Mouse (Mus musculus) regulatory T cell (primary cell): ENCODE measurements at regions not wholly inside any gene's neighbourhood (a gene's known extent, or its start where the extent isn't known, plus 50 kb on each side); places are given as distances from the start of the nearest gene placed in this dataset.

ENCODE experiments used
- in situ Hi-C: fragments of 300-600 bp; cut with MboI, MseI; formaldehyde crosslinking; loops from one replicate; pipeline ENCODE4 v1.15.1; 2025; ENCODE audit warnings: high pct_unique_total_duplicates

DNA sequence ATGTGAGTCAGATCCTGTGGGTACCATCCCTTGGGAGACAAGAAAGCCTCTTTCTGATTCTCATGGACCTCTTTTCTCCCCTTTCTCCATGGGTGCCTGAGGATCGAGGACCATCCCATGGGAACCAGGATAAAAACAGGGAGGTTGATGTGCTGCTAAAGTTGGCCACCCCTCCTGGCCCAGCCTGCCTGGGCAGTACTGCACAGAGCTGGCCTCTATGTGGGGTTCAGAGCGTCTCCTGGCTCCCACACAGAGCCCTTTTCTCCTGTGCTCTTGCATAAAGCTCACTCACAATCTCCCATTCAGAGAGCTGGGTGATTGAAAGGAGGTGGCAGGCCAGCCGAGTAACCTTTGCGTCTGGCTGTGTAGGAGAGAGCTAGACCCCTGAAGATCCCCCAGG, 122.1 kb downstream of the Zfp36l1 start:
- in situ Hi-C loops = no loop called here

DNA sequence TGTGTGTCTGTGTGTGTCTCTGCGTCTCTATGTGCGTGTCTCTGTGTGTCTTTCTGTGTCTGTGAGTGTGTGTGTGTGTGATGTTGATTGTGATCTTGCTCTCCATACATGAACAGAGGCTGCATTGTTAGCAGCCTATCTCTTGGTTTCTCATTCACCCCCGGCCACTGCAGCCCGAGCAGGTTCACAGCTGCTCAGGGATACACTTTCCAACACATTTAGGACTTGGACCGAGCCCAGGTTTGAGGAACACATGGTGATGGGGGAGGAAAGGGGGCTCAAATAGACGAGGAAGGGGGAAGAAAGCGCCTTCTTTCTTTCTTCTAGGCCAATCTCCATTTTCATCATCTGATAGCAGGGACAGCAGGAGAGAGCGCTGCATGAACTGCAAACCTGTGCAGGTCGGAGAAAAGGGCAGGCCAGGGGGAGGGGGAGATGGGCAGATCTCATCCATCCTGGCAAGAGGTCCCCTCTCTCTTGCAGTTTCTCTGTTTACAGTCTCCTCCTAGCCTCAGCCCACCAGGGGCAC, 123.2 kb downstream of the Zfp36l1 start:
- in situ Hi-C loops = loop anchor here (10.0 kb wide), 1 partner anchor 1055 kb away; no protein-coding TSS in a partner anchor

DNA sequence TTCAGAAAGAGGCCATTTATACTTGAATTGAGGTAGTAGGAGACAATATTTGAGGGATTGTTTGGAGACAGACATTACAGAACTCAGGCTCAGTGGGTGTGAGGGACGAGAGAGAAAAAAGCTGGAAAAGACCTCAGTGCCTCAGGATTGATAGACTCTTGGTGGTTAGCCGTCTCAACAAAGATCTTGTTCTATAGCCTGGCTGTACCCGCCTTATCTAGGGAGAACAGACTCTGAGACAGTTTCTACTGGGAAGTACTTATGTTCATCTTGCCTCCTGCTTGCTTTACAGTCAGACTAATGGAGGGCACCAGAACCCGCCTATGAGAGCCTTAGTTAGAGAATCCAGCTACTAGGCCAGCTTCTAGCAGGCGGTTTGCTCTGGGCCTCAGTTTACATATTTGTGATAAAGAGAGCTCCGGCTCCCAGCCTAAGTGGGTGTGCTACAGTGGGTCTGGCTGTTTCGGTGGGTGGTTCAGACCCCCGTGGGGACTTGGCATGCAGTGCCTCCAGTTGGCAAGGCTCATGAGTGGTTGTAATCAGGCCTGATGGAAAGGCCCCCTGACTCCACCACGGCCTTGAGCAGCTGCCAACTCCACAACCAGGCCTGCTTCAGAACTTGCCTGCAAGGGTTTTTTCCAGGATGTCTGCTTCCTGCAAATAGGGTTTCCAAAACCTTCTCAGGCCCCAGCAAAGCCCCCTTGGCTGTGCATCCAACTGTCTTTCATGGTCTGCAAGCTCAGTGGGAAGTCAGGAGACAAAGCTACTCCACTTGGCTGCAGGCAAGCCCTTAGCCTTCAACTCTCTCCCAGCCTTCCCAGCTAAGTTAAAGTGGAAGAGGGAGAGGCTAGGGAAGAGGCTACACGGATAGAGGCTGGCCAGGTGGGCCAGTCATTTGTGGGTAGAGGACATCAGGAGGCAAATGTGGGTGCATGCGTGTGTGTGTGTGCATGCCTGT, 124.1 kb downstream of the Zfp36l1 start:
- in situ Hi-C loops = loop anchor here (10.0 kb wide), 1 partner anchor 1056 kb away; no protein-coding TSS in a partner anchor

DNA sequence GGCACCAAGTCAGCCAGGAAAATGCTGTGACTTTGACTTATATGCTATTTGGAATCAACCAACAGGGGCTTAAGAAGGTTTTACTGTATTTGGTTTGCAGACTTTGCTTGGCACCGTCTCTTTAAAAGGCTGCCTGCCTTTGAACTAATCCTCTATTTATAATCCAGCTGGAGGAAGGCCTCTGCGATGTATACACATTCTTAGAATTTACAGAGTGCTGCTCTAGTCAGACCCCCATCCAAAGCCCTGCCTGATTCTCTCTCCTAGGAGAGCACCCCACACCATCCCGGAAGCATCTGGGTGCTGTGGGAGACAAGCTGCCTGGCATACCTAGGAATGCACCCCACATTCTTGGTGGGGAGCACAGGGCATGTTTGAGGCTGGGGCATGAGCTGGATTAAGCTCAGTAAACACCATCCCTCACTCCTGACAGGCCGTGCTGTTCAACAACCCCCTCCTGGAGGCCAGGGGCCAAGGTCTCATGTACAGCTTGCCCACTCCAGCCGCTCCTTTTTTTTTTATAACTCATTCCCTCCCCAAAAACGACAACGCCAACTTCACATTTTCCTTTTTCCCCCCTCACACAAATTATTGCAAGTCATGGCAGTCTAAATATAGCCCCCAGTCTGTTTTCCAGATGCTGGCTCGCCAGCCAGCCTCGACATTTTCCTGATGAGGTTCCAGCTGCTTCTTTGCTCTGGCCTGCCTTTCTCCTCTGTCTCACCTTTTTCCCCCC, 126.4 kb downstream of the Zfp36l1 start:
- in situ Hi-C loops = loop anchor here (10.0 kb wide), 1 partner anchor 1058 kb away; no protein-coding TSS in a partner anchor

DNA sequence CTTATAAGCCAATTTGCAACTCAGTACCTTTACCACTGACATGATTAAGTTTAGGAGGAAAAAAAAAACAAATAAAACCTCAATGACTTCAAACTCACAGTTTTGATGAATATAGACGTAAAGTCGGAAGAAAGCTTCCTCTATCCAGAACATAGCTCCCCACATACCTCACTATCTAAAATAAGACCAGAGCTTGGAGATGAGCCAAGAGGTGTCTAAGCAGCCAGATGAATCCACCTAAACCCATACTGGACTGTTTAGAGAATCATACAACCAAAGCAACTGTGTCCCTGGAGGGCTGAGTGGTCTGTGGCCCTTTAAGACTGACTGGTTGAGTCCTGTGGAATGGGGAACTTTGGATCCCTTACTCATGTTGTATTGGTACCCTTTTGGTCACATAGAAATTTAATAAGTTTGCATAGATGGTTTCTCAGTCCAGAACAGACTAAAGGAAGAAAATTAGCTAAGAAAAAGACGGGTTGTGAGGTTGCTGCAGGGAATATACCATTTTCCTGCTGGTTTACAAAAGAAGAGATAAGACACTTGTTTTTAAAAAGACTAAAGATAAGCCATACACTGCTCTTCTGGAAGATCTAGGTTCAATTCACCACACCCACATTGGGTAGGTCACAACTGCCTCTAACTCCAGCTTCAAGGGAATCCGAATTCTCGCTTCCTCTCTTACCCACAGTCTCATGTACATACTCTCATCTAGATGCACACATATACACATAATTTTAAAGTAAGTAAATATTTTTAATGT, 127.6 kb downstream of the Zfp36l1 start:
- in situ Hi-C loops = loop anchor here (5.0 to 10.0 kb wide), 2 partner anchors 48 to 1060 kb away; no protein-coding TSS in a partner anchor

DNA sequence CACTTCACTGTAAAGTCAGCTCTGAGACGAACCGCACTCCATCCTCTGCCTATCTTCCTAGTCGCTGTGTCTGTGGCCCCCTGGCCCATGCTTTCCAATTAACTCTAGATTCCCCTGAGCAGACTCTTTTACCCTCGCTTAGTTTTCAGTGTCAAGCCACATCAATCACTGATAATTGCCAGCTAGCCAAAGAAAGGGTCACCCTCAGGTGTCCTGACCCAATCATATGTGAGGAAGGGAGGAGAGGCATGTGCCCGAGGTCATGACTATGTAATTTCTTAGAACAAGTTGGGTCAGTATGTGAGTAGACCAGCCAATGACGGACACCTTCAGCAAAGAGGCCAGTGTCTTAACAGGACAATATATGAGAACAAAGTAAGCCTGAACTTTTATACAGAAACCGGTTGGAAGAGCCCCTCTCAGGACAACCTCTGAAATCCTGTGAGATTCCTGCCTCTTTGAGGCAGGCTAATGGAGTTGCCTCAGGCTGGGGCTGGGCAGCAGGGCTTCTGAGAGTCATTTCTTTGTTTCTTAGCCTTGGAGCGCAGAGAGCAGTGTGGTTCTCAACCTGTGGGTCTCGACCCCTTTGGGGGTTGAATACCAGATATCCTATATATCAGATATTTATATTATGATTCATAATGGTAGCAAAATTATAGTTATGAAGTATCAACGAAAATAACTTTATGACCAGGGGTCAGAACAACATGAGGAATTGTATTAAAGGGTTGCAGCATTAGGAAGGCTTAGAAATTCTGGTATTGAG, 128.6 kb downstream of the Zfp36l1 start:
- in situ Hi-C loops = loop anchor here (5.0 to 10.0 kb wide), 2 partner anchors 47 to 1061 kb away; no protein-coding TSS in a partner anchor

DNA sequence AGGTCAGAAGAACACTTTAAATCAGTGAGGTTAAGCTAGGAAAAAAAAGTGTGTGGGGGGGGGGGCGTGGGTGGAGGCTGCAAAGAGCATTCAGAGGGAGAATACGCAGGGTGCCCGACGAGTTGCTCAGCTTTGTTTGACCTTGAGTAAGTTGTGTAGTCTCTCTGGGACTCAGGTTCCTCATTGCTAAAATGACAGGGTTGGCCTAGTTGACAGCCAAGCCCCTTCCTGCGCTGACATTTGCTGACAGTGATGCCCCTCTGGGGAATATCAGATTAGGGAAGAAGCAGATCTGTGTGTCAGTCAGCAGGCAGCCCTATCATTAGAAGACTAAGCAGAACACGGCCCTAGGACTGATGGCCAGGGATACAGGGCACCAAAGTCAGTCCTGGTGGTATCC, 129.6 kb downstream of the Zfp36l1 start:
- in situ Hi-C loops = loop anchor here (5.0 to 10.0 kb wide), 2 partner anchors 46 to 1062 kb away; no protein-coding TSS in a partner anchor

DNA sequence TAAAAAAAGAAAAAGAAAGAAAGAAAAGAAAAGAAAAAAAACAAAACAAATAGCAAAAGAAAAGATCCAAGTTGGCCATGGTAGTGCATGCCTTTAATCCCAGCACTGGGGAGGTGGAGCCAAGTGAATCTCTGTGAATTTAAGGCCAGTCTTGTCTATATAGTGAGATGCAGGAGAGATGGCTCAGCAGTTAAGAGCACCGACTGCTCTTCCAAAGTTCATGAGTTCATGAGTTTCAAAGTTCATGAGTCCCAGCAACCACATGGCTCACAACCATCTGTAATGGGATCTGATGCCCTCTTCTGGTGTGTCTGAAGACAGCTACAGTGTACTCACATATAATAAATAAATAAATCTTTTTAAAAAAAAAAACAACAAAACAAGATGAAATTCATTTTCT, 130.3 kb downstream of the Zfp36l1 start:
- in situ Hi-C loops = loop anchor here (5.0 to 10.0 kb wide), 2 partner anchors 45 to 1062 kb away; no protein-coding TSS in a partner anchor

DNA sequence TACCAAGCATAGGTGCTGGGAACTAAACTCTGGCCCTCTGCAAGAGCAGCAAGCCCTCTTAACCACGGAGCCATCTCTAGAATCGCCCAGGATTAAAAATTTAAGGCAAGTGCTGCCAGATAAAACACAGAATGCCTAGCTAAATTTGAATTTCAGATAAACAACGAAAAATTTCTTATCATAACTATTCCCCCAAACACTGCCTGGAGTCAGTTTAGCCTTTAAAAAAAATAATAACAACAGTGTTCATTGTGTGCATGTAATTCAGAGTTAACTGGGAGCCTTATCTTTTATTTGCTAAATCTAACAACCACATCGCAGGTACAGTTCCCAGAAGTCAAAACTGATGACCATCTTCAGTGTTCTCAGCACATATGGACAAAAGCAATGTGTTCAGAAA, 132.1 kb downstream of the Zfp36l1 start:
- in situ Hi-C loops = loop anchor here (5.0 to 10.0 kb wide), 2 partner anchors 43 to 1064 kb away; no protein-coding TSS in a partner anchor

DNA sequence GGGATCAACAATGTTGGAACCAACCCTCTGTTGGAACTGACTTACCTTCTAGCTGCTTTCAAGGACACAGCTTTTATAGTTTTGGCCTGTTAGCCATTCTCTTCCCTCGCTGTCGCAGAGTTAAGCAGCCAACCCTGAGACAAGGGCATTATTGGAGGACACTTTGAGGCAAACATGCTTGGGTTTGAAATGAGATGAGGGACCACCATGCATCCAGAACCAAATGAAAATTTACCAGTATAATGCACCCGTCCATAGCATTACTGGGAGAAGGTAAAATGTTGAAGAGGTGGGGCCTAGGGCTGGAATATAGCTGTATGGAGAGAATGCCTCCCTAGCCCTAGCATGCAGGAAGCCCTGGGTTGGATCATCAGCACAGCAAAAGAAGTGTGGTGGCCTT, 135.7 kb downstream of the Zfp36l1 start:
- in situ Hi-C loops = no loop called here

DNA sequence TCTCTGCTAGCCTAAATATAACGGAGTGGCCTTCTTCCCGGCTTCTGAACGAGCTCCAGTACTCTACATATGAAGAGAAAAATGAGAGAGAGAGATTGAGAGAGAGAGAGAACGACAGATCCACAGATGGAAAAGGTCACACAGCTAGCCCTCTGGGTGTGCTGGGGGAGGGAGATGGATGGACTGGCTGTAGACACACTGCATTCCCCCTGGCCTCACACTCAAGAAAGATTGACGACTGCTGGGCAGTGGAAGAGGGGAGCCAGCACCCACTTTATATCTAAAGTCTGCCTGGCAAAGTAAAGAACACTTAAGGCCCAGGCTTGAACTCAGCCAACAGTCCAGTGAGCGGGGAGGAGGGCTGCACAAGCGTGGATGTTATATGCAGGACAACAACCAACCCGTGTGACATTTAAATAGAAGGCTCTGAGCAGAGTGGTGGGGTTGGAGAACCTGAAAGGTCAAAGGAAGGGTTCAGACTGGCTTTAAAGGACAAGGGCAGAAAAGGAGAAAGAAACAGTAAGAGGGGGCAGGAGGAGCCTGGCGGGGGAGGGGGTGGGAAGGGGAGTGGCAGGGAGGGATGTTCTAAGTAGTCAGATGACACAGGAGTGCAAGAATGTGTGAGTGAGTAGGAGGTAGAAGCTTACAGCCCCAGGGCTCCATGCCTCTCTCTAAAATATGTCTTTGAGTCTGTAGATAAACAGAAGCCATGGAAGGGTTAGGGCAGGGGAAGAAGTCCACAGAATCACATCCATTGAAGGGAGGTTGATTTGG, 137.2 kb downstream of the Zfp36l1 start:
- in situ Hi-C loops = no loop called here

DNA sequence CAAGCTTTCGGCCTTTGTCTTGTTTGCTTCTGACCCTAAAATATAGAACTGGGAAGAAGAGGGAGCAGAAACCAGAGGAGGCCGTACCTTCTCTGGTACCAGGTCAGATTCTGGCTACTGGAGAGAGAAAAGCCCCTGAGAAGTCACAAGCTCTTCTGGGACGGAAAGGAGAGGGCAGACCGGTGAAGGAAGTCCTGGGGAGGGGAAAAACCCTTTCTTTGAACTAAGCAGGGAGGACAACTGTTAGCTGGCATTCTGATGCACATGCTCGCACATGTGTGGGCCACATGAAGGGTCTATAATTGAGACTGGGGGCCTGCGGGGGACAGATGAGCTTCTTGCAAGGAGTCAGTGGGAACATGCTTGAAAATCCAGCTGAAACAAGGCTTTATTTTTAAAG, 137.8 kb downstream of the Zfp36l1 start:
- in situ Hi-C loops = no loop called here

DNA sequence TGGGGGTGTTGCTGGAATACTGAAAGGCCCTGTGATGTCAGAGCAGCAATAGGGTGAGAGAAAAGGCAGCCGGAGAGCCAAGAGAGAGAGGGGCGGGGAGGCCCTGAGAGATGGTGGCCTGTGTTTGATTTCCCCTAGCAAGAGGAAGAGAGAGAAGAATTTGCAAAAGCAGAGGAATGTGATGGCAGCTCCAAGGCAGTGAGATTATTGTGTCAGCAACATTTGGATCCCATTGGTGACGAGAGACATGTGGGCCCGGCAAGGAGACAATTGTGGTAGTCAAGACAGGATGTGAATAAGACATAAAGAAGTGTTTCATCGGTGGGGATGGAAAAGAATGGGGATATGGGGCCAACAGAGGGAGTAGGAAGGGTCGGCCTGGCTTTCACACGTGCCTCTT, 138.3 kb downstream of the Zfp36l1 start:
- in situ Hi-C loops = no loop called here

DNA sequence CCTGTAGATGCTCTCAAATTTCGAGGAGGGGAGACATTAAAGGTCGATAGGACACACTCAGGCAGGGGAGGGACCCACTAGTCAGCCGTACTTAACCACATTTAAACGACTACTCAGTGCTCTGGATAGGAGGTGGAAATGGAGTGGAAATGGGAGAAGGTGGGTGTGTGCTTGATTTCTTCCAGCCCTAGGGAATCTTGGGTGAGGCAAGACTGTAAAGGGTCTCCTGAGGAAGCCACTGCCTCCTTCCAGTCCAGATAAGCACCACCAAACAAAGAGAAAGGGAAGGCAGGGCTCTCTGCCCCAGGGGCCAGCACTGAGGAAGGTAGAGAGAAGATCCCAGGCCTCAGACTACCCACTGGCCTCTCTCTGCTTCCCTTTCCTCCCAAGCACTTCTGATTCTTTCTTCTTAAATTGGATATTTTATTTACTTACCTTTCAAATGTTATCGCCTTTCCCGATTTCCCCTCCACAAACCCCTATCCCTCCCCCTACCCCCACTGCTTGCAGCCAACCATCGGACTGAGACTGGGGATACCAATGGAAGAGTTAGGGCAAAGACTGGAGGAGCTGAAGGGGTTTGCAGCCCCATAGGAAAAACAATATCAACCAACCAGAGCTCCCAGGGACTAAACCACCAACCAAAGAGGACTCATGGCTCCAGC, 139.1 kb downstream of the Zfp36l1 start:
- in situ Hi-C loops = no loop called here

DNA sequence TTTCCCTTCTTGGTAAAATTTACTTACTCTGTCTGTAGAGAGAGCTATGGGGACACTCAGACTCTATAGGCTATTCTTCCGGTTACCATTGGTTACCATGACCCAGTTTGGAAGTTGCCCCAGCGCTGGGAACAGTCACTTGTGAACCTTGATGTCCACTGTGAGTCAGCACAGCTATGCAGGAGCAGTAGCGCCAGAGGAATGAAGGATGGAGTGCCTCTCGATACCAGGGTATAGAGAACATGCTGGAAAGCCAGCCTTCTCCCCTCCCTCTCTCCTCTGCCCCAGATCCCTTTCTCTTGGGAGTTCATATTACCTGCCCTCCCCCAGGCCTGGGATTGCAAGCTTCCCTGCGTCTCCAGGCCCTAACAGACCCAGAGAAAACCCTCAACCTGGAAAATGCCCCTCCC, 141.8 kb downstream of the Zfp36l1 start:
- in situ Hi-C loops = no loop called here

DNA sequence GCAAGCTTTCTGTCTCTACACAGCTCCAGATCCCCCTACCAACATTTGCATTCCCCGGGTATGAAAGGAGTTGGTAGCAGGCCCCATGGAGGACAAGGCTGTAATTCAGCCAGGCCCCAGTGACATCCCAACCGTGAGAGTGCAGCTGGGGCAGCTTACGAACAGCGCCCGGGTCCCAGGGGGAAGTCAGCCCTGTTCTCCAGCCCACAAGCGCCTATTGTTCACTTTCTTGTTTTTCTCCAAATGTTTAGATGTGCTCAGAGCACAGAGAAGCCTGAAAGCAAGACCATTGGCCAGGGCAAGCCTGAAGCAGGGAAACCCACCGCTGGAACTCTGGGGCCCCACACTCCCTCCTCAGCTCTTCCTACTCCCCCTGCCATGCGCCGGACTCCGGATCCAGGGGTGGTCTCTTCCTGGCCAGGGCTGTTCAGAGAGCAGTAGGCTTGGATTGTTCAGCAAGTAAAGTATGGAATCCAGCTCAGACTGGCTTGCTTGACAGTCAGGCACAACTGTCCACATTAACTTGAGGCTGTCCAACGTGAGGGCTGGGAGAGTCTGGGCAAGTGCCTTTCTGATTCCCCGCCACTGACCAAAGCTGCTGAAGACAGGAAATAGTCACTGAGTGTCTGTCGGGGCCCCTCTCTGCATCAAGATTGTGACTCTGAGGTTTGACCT, 142.4 kb downstream of the Zfp36l1 start:
- in situ Hi-C loops = no loop called here

DNA sequence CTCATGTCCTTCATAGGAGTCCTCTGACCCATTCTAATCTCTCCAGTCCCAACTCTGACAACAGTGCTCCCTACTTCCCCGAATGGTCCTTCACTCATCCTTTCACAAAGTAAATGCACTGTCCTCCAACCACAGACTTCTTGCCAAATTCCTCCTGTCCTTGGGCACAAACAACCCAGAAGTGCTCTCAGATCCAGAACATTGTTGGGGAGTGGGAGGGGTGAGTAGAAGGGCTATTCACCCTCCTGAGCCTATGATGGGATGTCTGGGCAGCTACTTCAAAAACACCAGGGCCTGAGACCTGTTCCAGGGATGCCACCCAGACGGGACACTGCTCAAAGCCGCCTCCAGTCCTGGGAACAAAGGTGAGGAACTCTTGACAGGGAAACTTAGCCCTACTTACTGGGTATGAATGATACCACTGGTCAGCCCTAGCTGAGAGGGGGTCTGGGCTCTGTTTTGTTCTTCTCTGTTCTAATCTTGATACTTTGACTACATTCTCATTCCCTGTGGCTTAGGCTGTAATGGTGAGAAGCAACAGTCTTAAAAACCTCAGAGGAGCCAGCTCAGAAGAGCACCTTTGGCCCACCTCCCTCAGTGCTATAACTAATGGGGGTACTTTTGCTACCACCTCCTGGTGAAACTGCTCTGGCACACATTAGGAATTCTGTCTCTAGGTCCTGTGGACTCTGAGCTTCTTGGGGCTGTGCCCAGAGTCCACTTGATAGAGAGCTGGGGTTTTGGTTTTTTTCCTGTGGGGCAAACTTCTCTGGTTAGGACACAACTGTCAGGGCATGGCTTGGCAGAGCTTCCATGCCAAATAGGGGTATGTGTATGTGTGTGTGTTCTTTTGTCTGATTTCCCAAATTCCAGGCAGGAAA, 143.2 kb downstream of the Zfp36l1 start:
- in situ Hi-C loops = no loop called here
